Mouse (Mus musculus) limb, embryonic 13.5 days (tissue): ENCODE results near the gene Fbxo4. TPM values are rescaled to one million over a fixed set of nuclear protein-coding genes. Genes with fewer than 3 reads are reported as not detected.

Experiments
- ATAC-seq: fragments of 200-750 bp; cut with Nextera tagmentation; 2 replicates; pipeline ENCODE4 v1.8.0; 2017; ENCODE audit warnings: low read depth, moderate number of reproducible peaks, moderate TSS enrichment; ENCODE audit not compliant: low FRiP score
- H3K27ac ChIP-seq: fragments of 300-500 bp; sonication (generic); 2 replicates; pipeline ENCODE4 v1.5.1; 2015; ENCODE audit warnings: inconsistent platforms, mild to moderate bottlenecking, moderate library complexity
- H3K27me3 ChIP-seq: fragments of 300-500 bp; sonication (generic); 2 replicates; pipeline ENCODE4 v1.6.1; 2015; ENCODE audit warnings: mild to moderate bottlenecking, inconsistent platforms
- H3K36me3 ChIP-seq: fragments of 300-500 bp; sonication (generic); 2 replicates; pipeline ENCODE4 v1.6.1; 2015; ENCODE audit warnings: inconsistent platforms, mild to moderate bottlenecking, moderate library complexity
- H3K4me1 ChIP-seq: fragments of 300-500 bp; sonication (generic); 2 replicates; pipeline ENCODE4 v1.6.1; 2015; ENCODE audit warnings: inconsistent platforms
- H3K4me2 ChIP-seq: fragments of 300-500 bp; sonication (generic); replicated peaks from 2 replicates; pipeline ENCODE4 v1.6.1; 2015; ENCODE audit warnings: inconsistent platforms, mild to moderate bottlenecking, moderate library complexity
- H3K4me3 ChIP-seq: fragments of 300-500 bp; sonication (generic); 2 replicates; pipeline ENCODE4 v1.5.1; 2015; ENCODE audit warnings: moderate library complexity, mild to moderate bottlenecking, inconsistent platforms
- H3K9ac ChIP-seq: fragments of 300-500 bp; sonication (generic); 2 replicates; pipeline ENCODE4 v1.6.1; 2015; ENCODE audit warnings: mild to moderate bottlenecking, inconsistent platforms
- H3K9me3 ChIP-seq: fragments of 300-500 bp; sonication (generic); 2 replicates; pipeline ENCODE4 v1.6.1; 2016; ENCODE audit warnings: inconsistent platforms
- WGBS: fragments of 180-500 bp; shearing (Covaris S2); methylation state at CpG from one replicate; pipeline ENCODE4 v1.1.7; 2015; 5-methylcytosine and 5-hydroxymethylcytosine counted together
- polyA plus RNA-seq: library from polyadenylated mRNA; unstranded; fragments of >200 nt; fragmentation: Nextera tagmentation; extraction: Ambion mirVana; gene quantifications from 2 replicates; pipeline ENCODE4 v1.2.1, GENCODE M21; 2015

The Fbxo4 gene
- polyA plus RNA-seq, 1 experiment from 2014 or later, result 8.2 TPM

DNA sequence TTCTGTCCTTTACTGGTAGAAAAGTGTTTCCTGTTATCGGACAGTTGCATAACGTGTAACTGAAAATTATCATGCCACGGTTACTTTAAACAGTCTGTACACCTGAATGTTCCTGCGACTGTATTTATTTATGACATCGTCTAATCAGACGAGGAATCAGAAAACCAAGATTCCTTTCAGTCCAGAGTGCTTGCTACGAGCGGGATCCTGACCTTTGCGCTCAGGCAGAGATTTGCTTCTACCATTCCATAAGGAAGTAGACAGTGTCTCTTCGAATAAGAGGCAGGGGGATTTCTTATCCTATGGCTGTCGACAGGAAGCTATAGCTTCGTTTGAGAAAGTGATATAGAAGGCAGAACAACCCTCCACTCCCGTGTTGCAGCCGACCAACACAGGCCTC is 9.6 kb downstream of the Fbxo4 start:
- Histone ChIP-seq H3K27me3 (no peaks in the 10 kb centered on the region), H3K4me3 (no peak overlapping the region), H3K27ac (no peak overlapping the region), H3K9ac (no peak overlapping the region), H3K4me1 (no peaks in the 10 kb centered on the region), H3K9me3 (no peaks in the 10 kb centered on the region), H3K4me2 (no peak overlapping the region), H3K36me3 (peaks cover 22% of the 10 kb centered on the region)
- 88% methylated on average over 14 of the region's 14 CpGs for WGBS
- ATAC-seq, result no peak

GRCm38 (mm10) chr15:3962251-3962650 is 17.1 kb downstream of the Fbxo4 start:
- no peaks in the 10 kb centered on the region for H3K36me3 ChIP-seq
- ATAC-seq, result no peak
- no peaks in the 10 kb centered on the region for H3K27me3 ChIP-seq
- no peaks in the 10 kb centered on the region for H3K9me3 ChIP-seq
- WGBS, result 88% methylated on average over 8 of the region's 8 CpGs
- no peak overlapping the region for H3K4me2 ChIP-seq
- H3K9ac ChIP-seq, result no peak overlapping the region
- no peak overlapping the region for H3K4me3 ChIP-seq
- no peaks in the 10 kb centered on the region for H3K4me1 ChIP-seq
- no peak overlapping the region for H3K27ac ChIP-seq

DNA sequence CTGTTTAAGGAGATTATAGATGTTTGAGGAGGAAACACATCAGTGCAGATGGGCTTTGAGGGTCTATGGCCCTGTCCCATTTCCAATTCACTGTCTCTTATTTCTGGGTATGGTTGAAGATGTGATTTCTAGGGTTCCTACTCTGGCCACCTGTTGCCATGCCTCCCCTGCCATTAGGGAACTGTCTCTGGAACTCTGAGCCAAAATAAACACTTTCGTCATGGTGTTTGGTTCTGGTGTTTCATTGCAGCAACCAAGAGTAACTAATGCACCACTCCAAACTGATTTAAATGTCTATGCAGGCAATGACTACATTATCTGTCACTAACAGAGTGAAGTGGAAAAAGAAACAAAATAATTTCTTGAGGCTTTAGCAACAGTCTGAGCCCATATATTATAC is 19.3 kb downstream of the Fbxo4 start:
- ATAC-seq, result no peak
- H3K9me3 ChIP-seq, result no peaks in the 10 kb centered on the region
- H3K36me3 ChIP-seq, result no peaks in the 10 kb centered on the region
- no peak overlapping the region for H3K27ac ChIP-seq
- no peak overlapping the region for H3K9ac ChIP-seq
- H3K4me1 ChIP-seq, result no peaks in the 10 kb centered on the region
- no peak overlapping the region for H3K4me2 ChIP-seq
- no peaks in the 10 kb centered on the region for H3K27me3 ChIP-seq
- 71% methylated on average over 1 of the region's 1 CpGs for WGBS
- H3K4me3 ChIP-seq, result no peak overlapping the region

DNA sequence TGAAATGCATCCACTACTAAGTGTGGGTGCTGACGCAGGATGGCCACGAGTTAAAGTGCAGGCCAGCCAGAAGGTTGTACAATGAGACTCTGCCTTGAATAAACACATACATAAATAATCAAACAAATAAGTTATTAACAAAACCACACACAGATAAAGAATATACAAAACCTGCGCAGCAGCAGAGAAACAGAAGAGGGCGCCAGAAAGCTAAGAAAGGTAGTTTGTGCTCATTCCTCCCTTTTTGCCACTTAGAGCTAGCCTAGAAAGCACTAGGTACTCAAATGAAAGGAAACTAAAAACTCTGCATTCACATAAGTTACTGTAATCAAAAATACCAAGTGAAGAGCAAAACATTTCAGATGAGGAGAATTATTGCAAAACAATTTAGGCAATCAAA is 21.4 kb downstream of the Fbxo4 start:
- no peaks in the 10 kb centered on the region for H3K36me3 ChIP-seq
- 25% methylated on average over 4 of the region's 4 CpGs for WGBS
- no peak overlapping the region for H3K4me2 ChIP-seq
- H3K27ac ChIP-seq, result no peak overlapping the region
- no peak overlapping the region for H3K9ac ChIP-seq
- no peaks in the 10 kb centered on the region for H3K9me3 ChIP-seq
- H3K27me3 ChIP-seq, result no peaks in the 10 kb centered on the region
- H3K4me1 ChIP-seq, result no peaks in the 10 kb centered on the region
- no peak for ATAC-seq
- no peak overlapping the region for H3K4me3 ChIP-seq

DNA sequence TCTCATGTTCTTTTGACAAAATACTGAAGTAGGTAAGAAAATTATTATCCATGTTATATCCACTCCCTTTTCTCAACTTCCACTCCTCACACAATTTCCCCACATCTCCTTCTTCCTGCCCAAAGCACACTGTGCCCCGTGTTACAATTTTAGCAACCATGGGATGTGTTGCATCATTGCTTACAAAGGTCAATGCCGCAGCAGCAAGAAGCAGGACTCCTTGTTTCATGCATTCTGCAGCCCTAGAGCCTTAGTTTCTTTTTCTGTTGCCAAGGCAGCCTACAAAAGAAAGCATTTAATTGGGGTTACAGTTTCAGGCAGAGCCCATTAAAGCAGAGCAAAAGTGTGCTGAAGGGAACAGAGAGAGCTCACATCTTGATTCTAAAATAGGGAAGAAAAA is 24.4 kb downstream of the Fbxo4 start:
- no peak for ATAC-seq
- Histone ChIP-seq H3K27ac (no peak overlapping the region), H3K4me1 (no peaks in the 10 kb centered on the region), H3K4me2 (no peak overlapping the region), H3K9me3 (no peaks in the 10 kb centered on the region), H3K4me3 (no peak overlapping the region), H3K9ac (no peak overlapping the region), H3K27me3 (no peaks in the 10 kb centered on the region), H3K36me3 (no peaks in the 10 kb centered on the region)
- 82% methylated on average over 2 of the region's 2 CpGs for WGBS

GRCm38 (mm10) chr15:3938132-3938531 is 41.2 kb downstream of the Fbxo4 start:
- ATAC-seq, result no peak
- H3K4me3 ChIP-seq, result no peak overlapping the region
- H3K27ac ChIP-seq, result no peak overlapping the region
- no peaks in the 10 kb centered on the region for H3K4me1 ChIP-seq
- no peak overlapping the region for H3K9ac ChIP-seq
- no peaks in the 10 kb centered on the region for H3K9me3 ChIP-seq
- no peak overlapping the region for H3K4me2 ChIP-seq
- no peaks in the 10 kb centered on the region for H3K27me3 ChIP-seq
- H3K36me3 ChIP-seq, result no peaks in the 10 kb centered on the region
- WGBS, result 91% methylated on average over 2 of the region's 2 CpGs

GRCm38 (mm10) chr15:3936056-3936455 is 43.3 kb downstream of the Fbxo4 start:
- Histone ChIP-seq H3K4me2 (no peak overlapping the region), H3K4me1 (no peaks in the 10 kb centered on the region), H3K4me3 (no peak overlapping the region), H3K36me3 (no peaks in the 10 kb centered on the region), H3K27me3 (no peaks in the 10 kb centered on the region), H3K9me3 (no peaks in the 10 kb centered on the region), H3K9ac (no peak overlapping the region), H3K27ac (no peak overlapping the region)
- no peak for ATAC-seq
- WGBS, result 79% methylated on average over 3 of the region's 3 CpGs

GRCm38 (mm10) chr15:3933466-3933865 is 45.9 kb downstream of the Fbxo4 start:
- 76% methylated on average over 4 of the region's 4 CpGs for WGBS
- no peaks in the 10 kb centered on the region for H3K4me1 ChIP-seq

GRCm38 (mm10) chr15:3931931-3932330 is 47.4 kb downstream of the Fbxo4 start:
- H3K36me3 ChIP-seq, result no peaks in the 10 kb centered on the region
- H3K4me2 ChIP-seq, result no peak overlapping the region
- H3K4me1 ChIP-seq, result no peaks in the 10 kb centered on the region
- H3K9me3 ChIP-seq, result no peaks in the 10 kb centered on the region
- no peak for ATAC-seq
- 97% methylated on average over 1 of the region's 1 CpGs for WGBS
- no peak overlapping the region for H3K9ac ChIP-seq
- no peak overlapping the region for H3K4me3 ChIP-seq
- H3K27me3 ChIP-seq, result no peaks in the 10 kb centered on the region
- no peak overlapping the region for H3K27ac ChIP-seq

More at GRCm38 (mm10) chr15:3933466-3933865, 45.9 kb downstream of the Fbxo4 start:
- Histone ChIP-seq H3K9ac (no peak overlapping the region), H3K27me3 (no peaks in the 10 kb centered on the region), H3K4me2 (no peak overlapping the region), H3K9me3 (no peaks in the 10 kb centered on the region), H3K4me3 (no peak overlapping the region), H3K36me3 (no peaks in the 10 kb centered on the region), H3K27ac (no peak overlapping the region)
- ATAC-seq, result no peak

Other genes starting within 250 kb of the Fbxo4 start
- gene AW549877, start 16.2 kb upstream of the Fbxo4 start, polyA plus RNA-seq, result 33.3 and 35.6 TPM in 2 replicates
- 254 and 264 TPM in 2 replicates for gene Oxct1, start 46.8 kb upstream of the Fbxo4 start, polyA plus RNA-seq